Comparison of ENCODE assay signal across 13 mouse cellular contexts in the genomic region with DNA sequence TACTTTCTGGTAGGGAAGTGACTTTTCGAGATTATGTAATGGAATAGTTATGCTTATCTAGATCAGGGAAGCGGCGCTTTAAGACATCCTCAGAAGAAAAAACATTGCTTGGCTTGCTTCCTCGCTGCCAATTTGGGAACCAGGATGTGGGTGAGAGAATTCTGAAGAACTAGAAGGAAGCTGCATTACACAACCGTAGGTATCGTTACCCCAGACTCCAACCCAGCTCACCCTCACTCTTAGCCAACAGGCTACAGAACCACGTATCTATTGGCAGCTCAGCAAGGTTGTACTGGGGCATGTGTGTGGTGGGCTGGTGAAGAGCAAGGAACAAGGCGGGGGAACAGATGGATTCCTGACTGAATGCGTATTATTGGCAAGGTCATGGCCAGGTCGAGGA. TPM values are rescaled to one million over a fixed set of nuclear protein-coding genes. Genes with fewer than 3 reads are reported as not detected.
DNase-seq lines count a peak whose midpoint lies in the region; ATAC-seq and TF ChIP-seq lines count a peak whose summit lies in the region.
"Had no signal": no experiment of that assay in that cellular context is flagged by ENCODE, and none has a peak within 500 bp of the region (broad histone marks: within the 10 kb centered on the region; RNA-seq: fewer than 3 reads in every experiment).

No protein-coding gene starts in this region.

- no peaks in the 10 kb centered on the region for H3K27me3 ChIP-seq in liver, postnatal 0 days (ENCODE audit: insufficient read depth, low read length)
- no peaks in the 10 kb centered on the region for H3K27me3 ChIP-seq in liver, embryonic 12.5 days (replicated peaks)
- H3K27me3 ChIP-seq in lung, postnatal 0 days (replicated peaks; ENCODE audit: insufficient read depth, low read length): no peaks in the 10 kb centered on the region
- H3K27me3 ChIP-seq in midbrain, embryonic 14.5 days (ENCODE audit: control insufficient read depth, insufficient read depth, low read length): no peaks in the 10 kb centered on the region
- H3K27me3 ChIP-seq in kidney, embryonic 14.5 days (ENCODE audit: control insufficient read depth, insufficient read depth, low read length): no peaks in the 10 kb centered on the region
- H3K27me3 ChIP-seq: hindbrain, embryonic 12.5 days had no signal

- no peak for TF ChIP-seq CTCF in liver, postnatal 0 days (IDR thresholded peaks at IDR 0.05; ENCODE audit: low read depth)
- no peak for TF ChIP-seq CTCF in lung, postnatal 0 days (IDR thresholded peaks at IDR 0.05)

- no peak for DNase-seq in liver, postnatal 0 days
- DNase-seq in layer of hippocampus, adult 18-20 months (ENCODE audit: low spot score in 2 of 2): peak; percentile 37 to 52
- DNase-seq in lung, postnatal 0 days (ENCODE audit: low spot score): peak; percentile 22
- peak; percentile 70 for DNase-seq in right cerebral cortex, postnatal 25 days
- DNase-seq in midbrain, embryonic 14.5 days: no peak
- DNase-seq in urinary bladder, adult 18-20 months (ENCODE audit: low spot score in 2 of 2): no peak
- DNase-seq: cerebellum, adult 11 months; kidney, postnatal 25 days; lung, embryonic 14.5 days had no signal

- H3K27ac ChIP-seq in liver, postnatal 0 days (ENCODE audit: low read depth): 0 out of 2 replicates have a peak overlapping the region, but pooled peaks have one; percentile 2
- no peak overlapping the region for H3K27ac ChIP-seq in liver, embryonic 12.5 days
- H3K27ac ChIP-seq in lung, postnatal 0 days (ENCODE audit: low read length): no peak overlapping the region
- no peak overlapping the region for H3K27ac ChIP-seq in midbrain, embryonic 14.5 days (replicated peaks; ENCODE audit: low read depth, low read length)
- no peak overlapping the region for H3K27ac ChIP-seq in kidney, embryonic 14.5 days (ENCODE audit: low read depth, low read length)
- H3K27ac ChIP-seq: heart, adult 2 months; hindbrain, embryonic 12.5 days had no signal

- no peaks in the 10 kb centered on the region for H3K9me3 ChIP-seq in liver, postnatal 0 days (ENCODE audit: low read length)
- H3K9me3 ChIP-seq in liver, embryonic 12.5 days (replicated peaks): no peaks in the 10 kb centered on the region
- H3K9me3 ChIP-seq in lung, postnatal 0 days (ENCODE audit: low read length): no peaks in the 10 kb centered on the region
- H3K9me3 ChIP-seq in midbrain, embryonic 14.5 days (ENCODE audit: control insufficient read depth, low read length): no peaks in the 10 kb centered on the region
- no peaks in the 10 kb centered on the region for H3K9me3 ChIP-seq in kidney, embryonic 14.5 days (ENCODE audit: control insufficient read depth, low read length)
- H3K9me3 ChIP-seq: hindbrain, embryonic 12.5 days had no signal

- no peak overlapping the region for H3K4me2 ChIP-seq in liver, postnatal 0 days (ENCODE audit: low read depth, low read length)
- no peak overlapping the region for H3K4me2 ChIP-seq in liver, embryonic 12.5 days
- H3K4me2 ChIP-seq in lung, postnatal 0 days (replicated peaks; ENCODE audit: low read depth, low read length): no peak overlapping the region
- no peak overlapping the region for H3K4me2 ChIP-seq in midbrain, embryonic 14.5 days (ENCODE audit: low read length)
- no peak overlapping the region for H3K4me2 ChIP-seq in kidney, embryonic 14.5 days (replicated peaks; ENCODE audit: low read depth, low read length)
- H3K4me2 ChIP-seq: hindbrain, embryonic 12.5 days; lung, embryonic 14.5 days had no signal

- no peaks in the 10 kb centered on the region for H3K36me3 ChIP-seq in liver, postnatal 0 days (replicated peaks; ENCODE audit: insufficient read depth, low read length)
- H3K36me3 ChIP-seq in liver, embryonic 12.5 days: no peaks in the 10 kb centered on the region
- H3K36me3 ChIP-seq in lung, postnatal 0 days (ENCODE audit: insufficient read depth, low read length): no peaks in the 10 kb centered on the region
- H3K36me3 ChIP-seq in midbrain, embryonic 14.5 days (ENCODE audit: control insufficient read depth, insufficient read depth, low read length): no peaks in the 10 kb centered on the region
- H3K36me3 ChIP-seq in kidney, embryonic 14.5 days (ENCODE audit: control insufficient read depth, insufficient read depth, low read length): no peaks in the 10 kb centered on the region
- H3K36me3 ChIP-seq: hindbrain, embryonic 12.5 days had no signal

- peak; percentile 43; the same call in 1 of the 2 replicates for ATAC-seq in liver, postnatal 0 days
- no peak for ATAC-seq in liver, embryonic 12.5 days
- ATAC-seq in lung, postnatal 0 days: peak; percentile 43
- no peak for ATAC-seq in midbrain, embryonic 14.5 days (ENCODE audit: low FRiP score, low TSS enrichment)
- no peak for ATAC-seq in kidney, embryonic 14.5 days (ENCODE audit: low FRiP score, low TSS enrichment)

- no peak overlapping the region for H3K9ac ChIP-seq in liver, postnatal 0 days (replicated peaks)
- no peak overlapping the region for H3K9ac ChIP-seq in liver, embryonic 12.5 days
- H3K9ac ChIP-seq in lung, postnatal 0 days (replicated peaks; ENCODE audit: low read depth): no peak overlapping the region
- H3K9ac ChIP-seq in midbrain, embryonic 14.5 days (replicated peaks; ENCODE audit: low read length): no peak overlapping the region
- no peak overlapping the region for H3K9ac ChIP-seq in kidney, embryonic 14.5 days (ENCODE audit: low read depth, low read length)
- H3K9ac ChIP-seq: hindbrain, embryonic 12.5 days; lung, embryonic 14.5 days had no signal

- TF ChIP-seq EP300 in liver, postnatal 0 days (IDR thresholded peaks at IDR 0.05; ENCODE audit: low read depth): no peak
- no peak for TF ChIP-seq EP300 in lung, postnatal 0 days (IDR thresholded peaks at IDR 0.05)

- 55% methylated on average over 10 of the region's 10 CpGs for WGBS in liver, postnatal 0 days (ENCODE audit: insufficient replicate concordance)
- 47% methylated on average over 10 of the region's 10 CpGs for WGBS in liver, embryonic 12.5 days (ENCODE audit: insufficient replicate concordance)
- WGBS in lung, postnatal 0 days: 64% methylated on average over 10 of the region's 10 CpGs
- WGBS in midbrain, embryonic 14.5 days: 92% methylated on average over 10 of the region's 10 CpGs
- WGBS in kidney, embryonic 14.5 days: 88% methylated on average over 10 of the region's 10 CpGs

- H3K4me1 ChIP-seq in liver, postnatal 0 days (ENCODE audit: insufficient read depth): no peaks in the 10 kb centered on the region; the same call in 1 of the 2 replicates
- no peaks in the 10 kb centered on the region for H3K4me1 ChIP-seq in liver, embryonic 12.5 days
- no peaks in the 10 kb centered on the region for H3K4me1 ChIP-seq in lung, postnatal 0 days (ENCODE audit: insufficient read depth, low read depth, low read length)
- no peaks in the 10 kb centered on the region for H3K4me1 ChIP-seq in midbrain, embryonic 14.5 days (ENCODE audit: control insufficient read depth, insufficient read depth, low read length)
- no peaks in the 10 kb centered on the region for H3K4me1 ChIP-seq in kidney, embryonic 14.5 days (ENCODE audit: control insufficient read depth, insufficient read depth, low read length)
- H3K4me1 ChIP-seq: hindbrain, embryonic 12.5 days had no signal

- H3K4me3 ChIP-seq in liver, postnatal 0 days (ENCODE audit: low read depth, low read length): no peak overlapping the region
- no peak overlapping the region for H3K4me3 ChIP-seq in liver, embryonic 12.5 days
- H3K4me3 ChIP-seq in lung, postnatal 0 days (ENCODE audit: low read depth, low read length): no peak overlapping the region
- no peak overlapping the region for H3K4me3 ChIP-seq in midbrain, embryonic 14.5 days (replicated peaks; ENCODE audit: low read depth, low read length)
- H3K4me3 ChIP-seq in kidney, embryonic 14.5 days (ENCODE audit: low read length): no peak overlapping the region
- H3K4me3 ChIP-seq: heart, adult 2 months; hindbrain, embryonic 12.5 days had no signal

RNA-seq across cellular contexts. Expression of gene Il1b, which starts 10.7 kb away (rescaled TPM):
- polyA plus RNA-seq in liver, postnatal 0 days (2015; fragmentation: Nextera tagmentation; extraction: Ambion mirVana): 1.3 TPM in 2 replicates
- polyA plus RNA-seq in liver, embryonic 12.5 days (2016; fragmentation: Nextera tagmentation; extraction: Ambion mirVana): 0.38 and 0.44 TPM in 2 replicates
- total RNA-seq in layer of hippocampus, adult 18-20 months (2021): not detected
- polyA plus RNA-seq in lung, postnatal 0 days (2015; fragmentation: Nextera tagmentation; extraction: Ambion mirVana): 5.0 and 12.4 TPM in 2 replicates
- polyA plus RNA-seq in midbrain, embryonic 14.5 days (2014; fragmentation: Nextera tagmentation; extraction: Ambion mirVana): not detected in 2 replicates
- not detected in 2 replicates for polyA plus RNA-seq in kidney, embryonic 14.5 days (2014; fragmentation: Nextera tagmentation; extraction: Ambion mirVana)
- polyA plus RNA-seq: hindbrain, embryonic 12.5 days; lung, embryonic 14.5 days had no signal

RNA-seq across cellular contexts. Expression of gene Il1a, which starts 50.4 kb away (rescaled TPM):
- 4.8 and 6.3 TPM in 2 replicates for polyA plus RNA-seq in liver, postnatal 0 days (2015; fragmentation: Nextera tagmentation; extraction: Ambion mirVana)
- 2.8 and 3.7 TPM in 2 replicates for polyA plus RNA-seq in liver, embryonic 12.5 days (2016; fragmentation: Nextera tagmentation; extraction: Ambion mirVana)
- under 1 TPM; 0.47 to 0.71 TPM for total RNA-seq in layer of hippocampus, adult 18-20 months (2021)
- 0.66 and 4.5 TPM in 2 replicates for polyA plus RNA-seq in lung, postnatal 0 days (2015; fragmentation: Nextera tagmentation; extraction: Ambion mirVana)
- polyA plus RNA-seq in midbrain, embryonic 14.5 days (2014; fragmentation: Nextera tagmentation; extraction: Ambion mirVana): 0.20 and 0.39 TPM in 2 replicates
- 0.16 TPM in 1 of 2 replicates, not detected in the other for polyA plus RNA-seq in kidney, embryonic 14.5 days (2014; fragmentation: Nextera tagmentation; extraction: Ambion mirVana)
- total RNA-seq: heart, adult 2 months had no signal
- polyA plus RNA-seq: heart, adult 2 months; lung, embryonic 14.5 days had no signal

Comparison
In these comparisons a context has a peak if more than half of its experiments do, and no peak if none do; other contexts are left out.
1. ATAC-seq: peak in liver, postnatal 0 days (single experiment) and lung, postnatal 0 days (single experiment); none in liver, embryonic 12.5 days (single experiment), midbrain, embryonic 14.5 days (single experiment) and kidney, embryonic 14.5 days (single experiment).
2. DNase-seq: peak in layer of hippocampus, adult 18-20 months (2 of 2), lung, postnatal 0 days (single experiment) and right cerebral cortex, postnatal 25 days (single experiment); none in liver, postnatal 0 days (single experiment), midbrain, embryonic 14.5 days (single experiment) and urinary bladder, adult 18-20 months (0 of 2).